Mouse (Mus musculus) natural killer cell, adult 2 months (primary cell): ENCODE data around the gene Prpf6.

Experiments
- DNase-seq, 2 experiments: peaks; one replicate each; pipeline ENCODE4 v3.0.0; 2022; ENCODE audit warnings: low spot score in 2 of 2

The Prpf6 gene

GRCm38 (mm10) chr2:181596221-181596960, 4.7 kb downstream of the Prpf6 start:
- no peak for DNase-seq

GRCm38 (mm10) chr2:181597378-181598061, 5.9 kb downstream of the Prpf6 start:
- DNase-seq = no peak

GRCm38 (mm10) chr2:181598454-181599351, 7.0 kb downstream of the Prpf6 start, which contains the start of gene Samd10:
Gene Samd10 (minus strand): TSS chr2:181599212.
- peak; percentile 62 to 64 for DNase-seq

- DNase-seq = no peak
Observed at GRCm38 (mm10) chr2:181600226-181600758, 8.6 kb downstream of the Prpf6 start.

GRCm38 (mm10) chr2:181600828-181601750, 9.4 kb downstream of the Prpf6 start:
- DNase-seq = peak; percentile 96 to 97

- DNase-seq = no peak
Observed at GRCm38 (mm10) chr2:181601751-181602145, 10.1 kb downstream of the Prpf6 start.

GRCm38 (mm10) chr2:181602367-181602766, 10.7 kb downstream of the Prpf6 start:
- no peak for DNase-seq

- no peak for DNase-seq
Observed at GRCm38 (mm10) chr2:181618761-181619495, 27.3 kb downstream of the Prpf6 start.

GRCm38 (mm10) chr2:181623401-181623800, 31.7 kb downstream of the Prpf6 start:
- DNase-seq = no peak

GRCm38 (mm10) chr2:181628471-181628870, 36.8 kb downstream of the Prpf6 start:
- DNase-seq = no peak

- DNase-seq = no peak
Observed at GRCm38 (mm10) chr2:181632624-181633023, 41.0 kb downstream of the Prpf6 start.

- no peak for DNase-seq
Observed at GRCm38 (mm10) chr2:181635865-181636264, 44.2 kb downstream of the Prpf6 start.

- peak; percentile 17 to 49 for DNase-seq
Observed at GRCm38 (mm10) chr2:181644361-181644760, 52.7 kb downstream of the Prpf6 start.

GRCm38 (mm10) chr2:181645666-181646065, 54.0 kb downstream of the Prpf6 start:
- no peak for DNase-seq

GRCm38 (mm10) chr2:181646626-181647472, 55.2 kb downstream of the Prpf6 start:
- DNase-seq = no peak

GRCm38 (mm10) chr2:181648926-181649325, 57.3 kb downstream of the Prpf6 start:
- DNase-seq = no peak

- no peak for DNase-seq
Observed at GRCm38 (mm10) chr2:181653065-181653464, 61.4 kb downstream of the Prpf6 start.

- no peak for DNase-seq
Observed at GRCm38 (mm10) chr2:181653523-181653922, 61.9 kb downstream of the Prpf6 start.

- no peak for DNase-seq
Observed at GRCm38 (mm10) chr2:181656734-181657133, 65.1 kb downstream of the Prpf6 start, which contains the start of gene Gm29797. Gene Gm29797 (plus strand): TSS chr2:181657034.
